Mouse (Mus musculus) urinary bladder, postnatal 4 days (tissue): Measurements from ENCODE around the gene Wdr53.
"Not testable (repeated sequence)": the region's sequence is repeated elsewhere in the genome, so short reads cannot be mapped to it uniquely, and the experiment has no call there.

Source experiments
- DNase-seq, 2 experiments: peaks; one replicate each; pipeline ENCODE4 v3.0.0; 2021 to 2022; ENCODE audit warnings: low spot score in 2 of 2

The Wdr53 gene

GRCm38 (mm10) chr16:32278396-32278795, 31.4 kb downstream of the Wdr53 start:
- DNase-seq: no peak

GRCm38 (mm10) chr16:32280211-32280610, 33.2 kb downstream of the Wdr53 start:
- DNase-seq: no peak

DNA sequence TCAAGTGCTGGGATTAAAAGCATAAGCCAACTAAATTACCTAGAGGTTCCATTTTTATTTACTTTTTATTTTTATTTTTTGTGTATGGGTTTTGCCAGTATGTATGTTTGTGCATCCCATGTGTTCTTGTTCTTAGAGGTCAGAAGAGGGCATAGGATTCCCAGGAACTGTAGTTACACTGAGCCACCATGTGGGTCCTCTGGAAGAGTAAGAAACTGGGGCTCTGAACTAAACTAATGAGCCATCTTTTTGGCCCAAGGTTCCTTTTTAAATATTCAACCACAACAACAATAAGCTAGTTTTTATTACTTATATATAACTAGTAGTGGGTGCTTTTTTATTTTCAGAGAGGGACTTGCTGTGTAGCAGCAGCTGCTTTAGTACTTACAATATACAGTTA, 35.6 kb downstream of the Wdr53 start:
- DNase-seq: no peak

- DNase-seq: no peak
These were observed 44.8 kb downstream of the Wdr53 start for GRCm38 (mm10) chr16:32291821-32292220.

DNA sequence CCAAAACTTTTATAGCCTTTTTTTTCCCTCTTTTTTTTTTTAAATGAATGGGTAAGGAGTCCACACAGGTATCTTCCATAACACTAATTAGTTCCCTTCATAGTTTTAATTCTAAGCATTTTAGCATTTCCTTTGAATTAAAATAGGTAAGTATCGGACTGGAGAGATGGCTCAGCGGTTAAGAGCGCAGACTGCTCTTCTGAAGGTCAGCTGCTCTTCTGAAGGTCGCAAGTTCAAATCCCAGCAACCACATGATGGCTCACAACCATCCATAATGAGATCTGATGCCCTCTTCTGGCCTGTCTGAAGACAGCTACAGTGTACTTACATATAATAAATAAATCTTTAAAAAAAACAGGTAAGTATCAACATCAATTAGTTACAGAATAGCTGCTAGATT, 52.6 kb downstream of the Wdr53 start:
- not testable (repeated sequence) for DNase-seq

- no peak for DNase-seq
These were observed 56.0 kb downstream of the Wdr53 start for GRCm38 (mm10) chr16:32303046-32303445.

DNA sequence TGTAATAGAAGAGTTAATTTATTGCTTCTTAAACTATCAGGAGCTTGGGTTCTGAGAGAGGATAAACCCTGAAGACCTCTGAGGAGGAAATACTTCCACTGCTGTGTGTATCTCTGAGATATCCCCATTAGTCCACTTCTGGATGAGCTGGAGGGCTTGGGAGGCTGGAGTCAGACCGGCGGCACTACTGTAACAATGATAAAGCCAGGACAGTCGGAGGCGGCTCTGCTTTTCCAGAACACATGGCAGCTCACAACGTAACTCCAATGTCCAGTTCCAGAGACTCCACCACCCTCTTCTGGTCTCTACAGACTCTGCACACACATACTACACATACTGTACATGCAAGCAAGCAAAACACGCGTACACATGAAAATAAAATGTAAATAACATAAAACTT, 56.9 kb downstream of the Wdr53 start:
- DNase-seq: no peak
